Mouse (Mus musculus) brown adipose tissue, adult 24 weeks (tissue): Measurements from ENCODE around the gene Dio3. TPM values are rescaled to one million over a fixed set of nuclear protein-coding genes. Genes with fewer than 3 reads are reported as not detected.

Source experiments
- H3K27ac ChIP-seq: fragments of 200-500 bp; replicated peaks from 2 replicates; pipeline ENCODE4 v1.5.1; 2012; ENCODE audit warnings: low read depth, mild to moderate bottlenecking, low read length
- H3K4me1 ChIP-seq: fragments of 200-500 bp; 2 replicates; pipeline ENCODE4 v1.6.1; 2012; ENCODE audit warnings: low read length, mixed read lengths; ENCODE audit not compliant: control insufficient read depth, insufficient read depth, insufficient read length
- H3K4me3 ChIP-seq: fragments of 200-500 bp; 2 replicates; pipeline ENCODE4 v1.5.1; 2012; ENCODE audit warnings: low read depth, mild to moderate bottlenecking, low read length, moderate library complexity; ENCODE audit not compliant: insufficient read depth
- polyA plus RNA-seq: library from polyadenylated mRNA; stranded (reverse); fragments of >200 nt; gene quantifications from 2 replicates; pipeline ENCODE4 v1.2.4, GENCODE M21; 2012; ENCODE audit not compliant: missing spikeins, insufficient read depth, insufficient read length

Dio3 gene
- polyA plus RNA-seq, 1 experiment, result not detected

- peak overlapping the region; percentile 1; the same call in 1 of the 2 replicates for H3K4me3 ChIP-seq
Observed at GRCm38 (mm10) chr12:110277259-110277964, 1.5 kb upstream of the Dio3 start.

GRCm38 (mm10) chr12:110277965-110278307 lies 932 bp upstream of the Dio3 start:
- H3K4me3 ChIP-seq, result peak overlapping the region; percentile 1; the same call in 1 of the 2 replicates
- H3K4me1 ChIP-seq, result no peaks in the 10 kb centered on the region
- H3K27ac ChIP-seq, result no peak overlapping the region

More at GRCm38 (mm10) chr12:110277259-110277964, 1.5 kb upstream of the Dio3 start:
- Histone ChIP-seq H3K27ac (no peak overlapping the region), H3K4me1 (no peaks in the 10 kb centered on the region)

- H3K4me1 ChIP-seq, result no peaks in the 10 kb centered on the region
- H3K4me3 ChIP-seq, result no peak overlapping the region
- no peak overlapping the region for H3K27ac ChIP-seq
Observed at GRCm38 (mm10) chr12:110280373-110280772, 1.5 kb downstream of the Dio3 start.

GRCm38 (mm10) chr12:110283792-110284191 lies 4.9 kb downstream of the Dio3 start:
- no peak overlapping the region for H3K4me3 ChIP-seq
- H3K27ac ChIP-seq, result no peak overlapping the region

GRCm38 (mm10) chr12:110292816-110293215 lies 13.9 kb downstream of the Dio3 start:
- no peak overlapping the region for H3K4me3 ChIP-seq

More at GRCm38 (mm10) chr12:110283792-110284191, 4.9 kb downstream of the Dio3 start:
- H3K4me1 ChIP-seq, result no peaks in the 10 kb centered on the region

GRCm38 (mm10) chr12:110294891-110295290 lies 16.0 kb downstream of the Dio3 start:
- Histone ChIP-seq H3K27ac (no peak overlapping the region), H3K4me3 (no peak overlapping the region)

More at GRCm38 (mm10) chr12:110292816-110293215, 13.9 kb downstream of the Dio3 start:
- H3K27ac ChIP-seq, result no peak overlapping the region
- H3K4me1 ChIP-seq, result no peaks in the 10 kb centered on the region

GRCm38 (mm10) chr12:110298653-110299052 lies 19.8 kb downstream of the Dio3 start:
- no peaks in the 10 kb centered on the region for H3K4me1 ChIP-seq
- H3K4me3 ChIP-seq, result no peak overlapping the region
- no peak overlapping the region for H3K27ac ChIP-seq

More at GRCm38 (mm10) chr12:110294891-110295290, 16.0 kb downstream of the Dio3 start:
- no peaks in the 10 kb centered on the region for H3K4me1 ChIP-seq

- Histone ChIP-seq H3K4me3 (no peak overlapping the region), H3K27ac (no peak overlapping the region), H3K4me1 (no peaks in the 10 kb centered on the region)
Observed at GRCm38 (mm10) chr12:110319696-110320095, 40.8 kb downstream of the Dio3 start.

Other genes with a start within 250 kb of the Dio3 start
- gene Ppp2r5c, start 168.1 kb downstream of the Dio3 start, polyA plus RNA-seq, result 44.0 and 64.3 TPM in 2 replicates